Mouse (Mus musculus): ENCODE results near the gene Insrr.
A peak's percentile ranks its signal among the peaks of the same experiment; 100 is the strongest.
"Not testable (repeated sequence)": the region's sequence is repeated elsewhere in the genome, so short reads cannot be mapped to it uniquely, and the experiment has no call there.

The Insrr gene

GRCm38 (mm10) chr3:87779086-87779485 lies 17.7 kb upstream of the Insrr start:
- DNase-seq: no peak

GRCm38 (mm10) chr3:87783282-87784023 lies 13.3 kb upstream of the Insrr start:
- no peak for DNase-seq

- no peak for DNase-seq
These were observed 11.6 kb upstream of the Insrr start for GRCm38 (mm10) chr3:87785156-87785555.

DNA sequence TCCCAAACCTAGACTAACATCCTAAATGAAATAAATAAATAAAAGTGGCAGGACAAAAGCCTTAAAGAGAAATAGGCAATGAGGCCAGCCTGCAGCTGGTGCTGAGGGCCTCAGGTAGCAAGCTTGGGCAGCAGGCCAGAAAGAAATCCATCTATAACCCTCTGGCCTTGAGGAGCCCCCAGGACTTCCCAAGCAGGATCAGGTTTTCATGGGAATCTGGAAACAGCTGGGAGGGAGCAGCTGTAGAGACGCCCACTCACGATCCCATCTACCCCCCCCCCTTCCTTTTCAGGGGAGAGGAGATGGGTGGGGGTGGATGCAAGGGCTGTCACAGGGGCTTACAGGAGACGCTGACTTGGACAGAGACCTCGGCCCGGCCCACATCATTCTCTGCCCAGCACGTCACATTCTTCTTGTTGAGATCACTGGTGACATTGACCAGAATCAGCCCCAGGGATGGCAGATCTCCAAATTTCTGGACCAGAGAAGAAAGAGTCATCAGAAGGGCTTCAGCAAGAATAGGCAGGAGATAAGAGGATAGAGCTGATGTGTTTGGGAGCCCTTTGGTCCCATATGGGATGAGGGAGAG lies 11.0 kb upstream of the Insrr start:
- DNase-seq: no peak

DNA sequence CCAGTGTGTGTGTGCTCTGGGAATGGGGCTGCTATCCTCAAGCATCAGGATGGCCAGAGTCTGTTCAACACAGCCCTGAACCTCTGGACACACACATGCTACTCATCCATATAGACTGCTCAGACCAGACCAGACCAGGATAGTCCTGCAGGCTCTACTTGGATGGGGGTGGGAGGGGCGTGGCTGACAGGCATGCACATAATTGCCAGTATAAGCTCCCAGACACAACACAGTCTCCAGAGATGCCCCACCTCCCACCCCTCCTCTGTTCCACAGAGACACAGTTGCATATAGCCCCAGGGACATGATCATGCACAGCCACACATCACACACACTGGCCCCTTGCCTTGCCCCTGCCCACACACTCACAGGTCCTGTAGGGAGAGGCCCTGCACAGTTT lies 7.5 kb upstream of the Insrr start:
- DNase-seq: no peak

DNA sequence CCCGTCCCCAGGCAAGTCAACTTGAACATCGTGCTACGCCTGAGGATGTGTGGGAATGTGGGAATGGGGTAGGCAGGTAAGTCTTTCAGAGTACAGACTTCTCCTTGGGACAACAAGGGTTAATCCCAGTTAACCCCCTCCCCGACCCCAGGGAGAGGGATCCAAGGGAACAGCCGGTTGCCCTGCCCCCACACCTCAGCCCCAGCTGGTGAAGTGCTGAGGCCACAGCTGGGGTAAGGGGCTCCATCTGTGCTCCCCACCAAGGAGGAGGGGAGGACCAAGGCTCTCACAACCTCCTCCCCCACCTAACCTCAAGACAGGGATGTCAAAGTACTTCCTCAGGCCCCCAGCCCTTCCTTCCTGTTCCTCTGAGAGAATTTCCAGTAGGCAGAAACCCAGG lies 7.0 kb upstream of the Insrr start:
- no peak for DNase-seq

DNA sequence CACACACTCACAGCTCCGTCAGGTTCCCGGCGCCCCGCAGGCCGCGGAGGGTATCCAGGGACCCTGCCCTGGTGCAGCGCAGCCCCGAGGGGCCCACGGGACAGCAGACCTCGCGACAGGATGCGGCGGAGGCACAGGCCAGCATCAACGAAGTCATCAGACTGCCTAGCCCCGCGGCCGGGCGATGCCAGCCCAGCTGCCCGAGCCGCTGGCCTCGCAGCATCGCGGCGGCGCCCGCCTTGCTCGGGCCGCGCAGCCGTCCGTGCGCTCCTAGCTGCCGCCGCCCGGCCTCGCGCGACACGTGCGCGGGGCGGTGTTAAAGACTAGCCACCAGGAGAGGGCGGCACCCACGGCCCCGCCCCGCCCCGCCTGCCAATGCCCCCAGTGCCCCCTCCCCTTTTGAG lies 1.8 kb upstream of the Insrr start, which contains the start of gene Ntrk1:
Ntrk1 (minus strand) TSS at position 241 of the 404 bp plus-strand sequence.
- no peak for DNase-seq

DNA sequence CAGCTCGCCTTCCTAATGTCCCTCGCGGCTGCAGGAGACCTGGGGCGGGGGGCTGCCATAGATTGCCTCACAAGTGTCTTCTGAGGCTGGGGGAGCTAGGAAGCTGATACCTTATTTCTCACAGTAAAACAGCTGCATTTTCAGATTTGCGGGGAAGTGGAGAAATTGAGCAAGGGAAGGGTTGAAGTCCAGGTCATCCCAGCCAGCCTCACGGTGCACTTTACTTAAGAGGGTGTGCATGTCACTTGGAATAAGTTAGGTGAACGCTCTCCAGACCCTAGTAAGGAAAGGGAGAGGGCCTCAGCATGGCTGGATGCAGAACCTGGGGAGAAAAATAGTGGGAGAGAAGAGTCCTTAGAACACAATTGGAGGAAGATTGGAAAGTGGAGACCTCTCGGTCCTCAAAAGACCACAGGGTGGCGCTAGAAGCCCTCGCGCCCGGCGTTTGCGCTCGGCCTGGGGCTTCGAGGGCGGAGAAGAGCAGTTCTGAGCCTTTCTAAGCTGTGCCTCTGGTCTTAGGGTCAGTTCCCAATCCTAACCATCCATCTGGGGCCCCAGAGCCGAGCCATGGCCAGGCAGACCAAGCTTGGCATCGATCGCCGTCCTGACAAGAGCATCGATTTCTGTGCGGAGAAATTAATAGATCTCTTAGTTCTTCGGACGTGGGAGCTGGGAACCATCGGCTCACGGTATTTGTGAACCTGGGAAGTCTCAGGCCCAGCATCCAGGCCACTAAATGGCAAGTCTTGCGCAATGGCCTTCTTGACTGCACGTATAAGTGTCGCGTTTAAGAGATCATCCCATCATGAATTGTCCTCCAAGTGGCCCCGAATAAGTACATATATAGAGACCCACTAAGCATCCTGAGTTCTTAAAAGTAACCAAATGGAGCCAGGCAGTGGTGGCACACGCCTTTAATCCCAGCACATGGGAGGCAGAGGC lies 1.1 kb upstream of the Insrr start:
- DNase-seq: peak; percentile 29 to 32

- DNase-seq: no peak
These were observed 4.9 kb downstream of the Insrr start for GRCm38 (mm10) chr3:87801681-87802080.

DNA sequence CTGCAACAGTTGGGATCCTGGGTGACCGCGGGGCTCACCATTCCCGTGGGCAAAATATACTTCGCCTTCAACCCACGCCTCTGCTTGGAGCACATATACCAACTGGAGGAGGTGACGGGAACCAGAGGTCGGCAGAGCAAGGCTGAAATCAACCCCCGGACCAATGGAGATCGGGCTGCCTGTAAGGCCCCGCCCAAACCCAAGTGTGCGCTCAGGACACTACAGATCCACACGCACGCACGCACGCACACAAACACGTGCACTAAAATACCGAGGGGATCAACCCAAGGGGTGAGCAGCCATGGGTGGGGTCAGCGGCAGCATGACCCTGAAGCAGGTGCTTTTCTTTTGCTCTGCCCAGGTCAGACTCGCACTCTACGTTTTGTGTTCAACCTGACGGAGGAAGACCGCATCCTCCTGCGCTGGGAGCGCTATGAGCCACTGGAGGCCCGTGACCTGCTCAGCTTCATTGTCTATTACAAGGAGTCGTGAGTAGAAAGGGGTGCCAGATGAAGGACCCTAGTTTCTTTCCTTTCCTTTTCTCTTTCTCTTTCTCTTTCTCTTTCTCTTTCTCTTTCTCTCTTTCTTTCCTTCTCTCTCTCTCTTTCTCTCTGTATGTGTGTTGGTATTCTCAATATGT lies 7.4 kb downstream of the Insrr start:
- no peak for DNase-seq

- DNase-seq: no peak
These were observed 12.7 kb downstream of the Insrr start for GRCm38 (mm10) chr3:87809322-87809962.

GRCm38 (mm10) chr3:87811297-87811696 lies 14.5 kb downstream of the Insrr start:
- DNase-seq: no peak

DNA sequence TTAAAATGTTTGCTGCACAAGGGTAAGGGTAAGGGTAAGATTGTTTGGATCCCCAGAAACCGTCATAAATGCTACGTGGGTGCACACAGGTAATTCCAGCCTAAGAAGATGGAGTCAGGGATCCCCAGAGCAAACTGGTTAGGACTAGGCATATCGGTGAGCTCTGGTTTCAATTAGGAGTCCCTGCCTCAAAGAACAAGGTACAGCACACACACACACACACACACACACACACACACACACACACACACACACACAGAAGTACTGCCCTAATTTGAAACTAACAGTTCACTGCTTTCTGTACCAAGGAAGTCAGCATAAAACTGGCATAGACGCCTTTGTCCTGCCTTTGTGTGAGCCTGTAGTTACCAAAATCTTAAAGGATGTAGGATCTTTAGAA lies 15.7 kb downstream of the Insrr start:
- no peak for DNase-seq

DNA sequence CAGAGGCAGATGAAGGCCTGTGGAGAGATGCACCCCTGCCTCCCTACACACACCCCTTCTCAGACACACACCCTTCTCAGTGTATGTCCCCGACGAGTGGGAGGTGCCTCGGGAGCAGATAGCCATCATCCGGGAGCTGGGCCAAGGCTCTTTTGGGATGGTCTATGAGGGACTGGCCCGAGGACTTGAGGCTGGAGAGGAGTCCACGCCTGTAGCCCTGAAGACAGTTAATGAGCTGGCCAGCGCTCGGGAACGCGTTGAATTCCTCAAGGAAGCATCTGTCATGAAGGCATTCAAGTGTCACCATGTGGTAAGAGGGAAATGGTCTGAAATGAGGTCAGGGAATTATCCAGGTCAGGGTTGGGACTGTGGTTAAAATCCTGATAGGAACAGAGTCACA lies 16.1 kb downstream of the Insrr start:
- no peak for DNase-seq

- no peak for DNase-seq
These were observed 19.4 kb downstream of the Insrr start for GRCm38 (mm10) chr3:87816166-87816565.

DNA sequence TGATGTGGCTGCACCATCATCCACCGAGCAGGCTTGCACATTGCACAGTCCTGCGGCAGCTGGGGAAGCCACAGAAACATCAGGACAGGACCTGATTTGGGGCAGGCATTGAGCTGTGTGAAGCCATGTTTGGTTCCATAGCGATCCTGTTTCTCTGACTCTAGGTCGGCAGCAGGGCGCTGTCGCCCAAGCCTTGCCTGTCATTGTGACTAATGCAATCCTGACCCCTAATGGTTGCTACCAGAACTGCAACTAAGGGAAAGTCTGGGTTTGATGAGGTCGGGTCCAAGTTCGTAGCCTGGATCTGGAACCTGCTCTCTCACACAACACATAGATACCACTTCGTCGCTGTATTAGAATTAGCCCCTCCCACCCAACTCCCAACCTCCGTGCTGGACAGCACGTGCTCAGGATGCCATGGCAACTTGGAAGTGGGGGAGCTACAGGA lies 19.9 kb downstream of the Insrr start:
- peak; percentile 47 to 68 for DNase-seq

DNA sequence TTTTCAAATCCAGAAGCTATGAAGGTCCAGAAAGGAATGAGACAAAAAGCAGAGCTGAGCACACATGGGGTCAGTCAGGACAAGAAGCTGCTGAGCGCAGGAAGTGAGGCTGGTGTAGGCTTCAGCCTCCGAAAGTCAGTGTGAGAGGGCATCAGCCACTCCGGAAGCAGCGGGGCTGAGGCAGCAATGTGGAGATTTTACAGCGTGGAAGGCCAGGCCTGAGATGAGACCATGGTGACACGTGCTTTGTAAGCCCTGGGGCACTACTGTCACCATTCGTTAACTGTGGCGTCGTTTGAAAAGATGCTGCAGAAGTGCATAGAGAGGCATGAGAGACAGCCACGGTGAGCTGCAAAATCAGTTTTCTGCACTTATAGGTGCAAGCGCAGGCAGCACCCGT lies 21.5 kb downstream of the Insrr start:
- DNase-seq: no peak

GRCm38 (mm10) chr3:87824206-87824605 lies 27.5 kb downstream of the Insrr start, which contains the start of gene Pear1:
Gene Pear1 (minus strand): TSS chr3:87824306.
- DNase-seq: not testable (repeated sequence)

- no peak for DNase-seq
These were observed 31.7 kb downstream of the Insrr start for GRCm38 (mm10) chr3:87828435-87828834.

GRCm38 (mm10) chr3:87829025-87829424 lies 32.3 kb downstream of the Insrr start:
- DNase-seq: no peak

DNA sequence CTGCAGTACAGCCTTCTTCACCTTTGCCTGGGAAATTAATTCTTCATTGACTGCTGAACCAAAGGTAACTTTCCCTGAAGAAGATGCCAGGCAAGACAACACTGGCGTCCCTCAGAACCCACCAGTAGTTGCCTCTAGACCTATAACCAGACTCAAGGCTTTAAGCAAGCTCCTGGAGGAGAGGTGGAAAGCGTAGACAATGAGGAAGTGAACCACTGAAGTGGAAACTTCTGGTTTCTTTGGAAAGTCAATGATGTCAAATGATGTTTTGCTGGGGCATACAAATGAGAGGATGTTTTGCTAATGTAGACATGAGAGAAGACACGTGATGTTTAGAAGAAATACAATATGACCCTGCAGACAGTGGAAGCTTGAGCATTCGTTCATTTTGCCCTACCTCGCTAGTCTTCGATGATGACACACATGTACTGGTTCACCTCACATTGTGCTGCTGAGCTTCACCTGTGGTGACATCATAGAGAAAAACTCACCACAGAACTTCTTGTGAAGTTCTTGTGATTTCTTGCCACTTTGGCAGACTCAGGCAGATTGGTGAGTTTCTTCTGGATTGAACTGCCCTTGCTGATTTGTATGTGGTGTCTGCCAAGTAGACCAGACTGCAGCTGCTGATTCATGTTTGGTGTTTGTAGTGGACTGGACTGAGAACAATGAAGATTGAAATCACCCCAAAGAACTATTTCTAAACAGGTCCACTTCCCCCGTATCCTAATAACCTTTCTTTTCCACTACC lies 35.5 kb downstream of the Insrr start:
- DNase-seq: no peak

- DNase-seq: no peak
These were observed 36.7 kb downstream of the Insrr start for GRCm38 (mm10) chr3:87833482-87833881.

Data from lung, adult 18-20 months (tissue).